Mouse (Mus musculus): ENCODE measurements around the gene Pbx3.

The Pbx3 gene

GRCm38 (mm10) chr2:34372305-34373301, at the start of gene Pbx3:
Pbx3 (minus strand) TSS chr2:34373142.
- ChIA-PET POLR2A (interaction anchor here in 3 of 4 experiments (0.6 to 1.7 kb wide), 22 partner anchors 10 to 808 kb away, joined by 3 to 13 read pairs (median 3); partner anchors contain the start of genes Mapkap1 (in 2 of the 3) and Hspa5 (in 1 of the 3)), CTCF (interaction anchor here in 2 of 4 experiments (0.6 kb wide), 2 partner anchors 35 to 40 kb away, joined by 3 to 7 read pairs; no protein-coding TSS in a partner anchor)

- ChIA-PET CTCF (no interaction called here), POLR2A (interaction anchor here in 1 of 4 experiments (0.6 kb wide), 1 partner anchor 16 kb away, joined by 4 read pairs; no protein-coding TSS in a partner anchor)
These were observed 47.3 kb upstream of the Pbx3 start for GRCm38 (mm10) chr2:34420256-34420655.

- ChIA-PET POLR2A (interaction anchor here in 1 of 4 experiments (1.1 to 1.2 kb wide), 2 partner anchors 13 to 22 kb away, joined by 3 read pairs; no protein-coding TSS in a partner anchor), CTCF (interaction anchor here in 1 of 4 experiments (0.5 kb wide), 1 partner anchor 1572 kb away, joined by 3 read pairs; no protein-coding TSS in a partner anchor)
These were observed 36.9 kb upstream of the Pbx3 start for GRCm38 (mm10) chr2:34409741-34410340.

GRCm38 (mm10) chr2:34408341-34408740, 35.4 kb upstream of the Pbx3 start:
- CTCF ChIA-PET: interaction anchor here in 1 of 4 experiments (0.6 kb wide), 2 partner anchors 231 to 864 kb away, joined by 8 to 15 read pairs; no protein-coding TSS in a partner anchor
- POLR2A ChIA-PET: interaction anchor here in 2 of 4 experiments (0.6 to 2.3 kb wide), 2 partner anchors 9 to 11 kb away, joined by 4 to 7 read pairs; no protein-coding TSS in a partner anchor

- CTCF ChIA-PET: interaction anchor here in 2 of 4 experiments (0.6 kb wide), 3 partner anchors 232 to 863 kb away, joined by 3 to 15 read pairs (median 8); no protein-coding TSS in a partner anchor
- POLR2A ChIA-PET: interaction anchor here in 2 of 4 experiments (0.5 to 2.4 kb wide), 6 partner anchors 9 to 263 kb away, joined by 3 to 7 read pairs (median 3); partner anchors contain the start of gene Pbx3 (in 1 of the 2)
These were observed 34.7 kb upstream of the Pbx3 start for GRCm38 (mm10) chr2:34407596-34407995.

- ChIA-PET POLR2A (interaction anchor here in 2 of 4 experiments (0.6 to 2.4 kb wide), 8 partner anchors 8 to 264 kb away, joined by 3 to 7 read pairs (median 3); partner anchors contain the start of gene Pbx3 (in 2 of the 2)), CTCF (interaction anchor here in 2 of 4 experiments (0.6 kb wide), 2 partner anchors 23 to 95 kb away, joined by 3 to 6 read pairs; no protein-coding TSS in a partner anchor)
These were observed 33.9 kb upstream of the Pbx3 start, which contains the start of gene Mapkap1 for GRCm38 (mm10) chr2:34406601-34407464. Mapkap1 (plus strand) TSS chr2:34406771.

GRCm38 (mm10) chr2:34399535-34399934, 26.6 kb upstream of the Pbx3 start:
- ChIA-PET CTCF (interaction anchor here in 1 of 4 experiments (0.6 kb wide), 1 partner anchor 1046 kb away, joined by 4 read pairs; no protein-coding TSS in a partner anchor), POLR2A (interaction anchor here in 2 of 4 experiments (0.6 to 1.9 kb wide), 8 partner anchors 9 to 372 kb away, joined by 3 to 13 read pairs (median 7); partner anchors contain the start of genes Pbx3 (in 2 of the 2) and Hspa5 (in 1 of the 2))

- POLR2A ChIA-PET: interaction anchor here in 1 of 4 experiments (0.6 kb wide), 1 partner anchor 266 kb away, joined by 3 read pairs; no protein-coding TSS in a partner anchor
- CTCF ChIA-PET: no interaction called here
These were observed 6.0 kb upstream of the Pbx3 start for GRCm38 (mm10) chr2:34378930-34379329.

GRCm38 (mm10) chr2:34374349-34374748, 1.4 kb upstream of the Pbx3 start:
- ChIA-PET POLR2A (interaction anchor here in 2 of 4 experiments (0.7 to 1.7 kb wide), 4 partner anchors 25 to 293 kb away, joined by 3 to 5 read pairs (median 4); partner anchors contain the start of gene Mapkap1 (in 1 of the 2)), CTCF (no interaction called here)

GRCm38 (mm10) chr2:34373886-34374285, 944 bp upstream of the Pbx3 start:
- POLR2A ChIA-PET: interaction anchor here in 3 of 4 experiments (0.5 to 1.7 kb wide), 11 partner anchors 25 to 293 kb away, joined by 3 to 13 read pairs (median 3); partner anchors contain the start of gene Mapkap1 (in 1 of the 3)
- CTCF ChIA-PET: no interaction called here

GRCm38 (mm10) chr2:34371441-34372304, 1.3 kb downstream of the Pbx3 start:
- CTCF ChIA-PET: interaction anchor here in 1 of 4 experiments (0.8 to 1.0 kb wide), 2 partner anchors 273 to 346 kb away, joined by 3 read pairs; no protein-coding TSS in a partner anchor
- POLR2A ChIA-PET: interaction anchor here in 3 of 4 experiments (0.6 to 1.7 kb wide), 11 partner anchors 9 to 400 kb away, joined by 3 to 13 read pairs (median 4); partner anchors contain the start of genes Hspa5 (in 2 of the 3) and Mapkap1 (in 1 of the 3)

GRCm38 (mm10) chr2:34370725-34371440, 2.1 kb downstream of the Pbx3 start:
- POLR2A ChIA-PET: interaction anchor here in 3 of 4 experiments (0.6 to 1.6 kb wide), 11 partner anchors 8 to 1155 kb away, joined by 3 to 7 read pairs (median 4); partner anchors contain the start of genes Hspa5 (in 3 of the 3) and Angptl2 (in 1 of the 3)
- CTCF ChIA-PET: interaction anchor here in 1 of 4 experiments (0.8 to 1.0 kb wide), 2 partner anchors 274 to 345 kb away, joined by 3 read pairs; no protein-coding TSS in a partner anchor

- ChIA-PET POLR2A (interaction anchor here in 2 of 4 experiments (0.7 to 1.6 kb wide), 10 partner anchors 8 to 1155 kb away, joined by 3 to 5 read pairs (median 3); partner anchors contain the start of genes Hspa5 (in 2 of the 2) and Angptl2 (in 1 of the 2)), CTCF (interaction anchor here in 1 of 4 experiments (1.0 kb wide), 1 partner anchor 344 kb away, joined by 3 read pairs; no protein-coding TSS in a partner anchor)
These were observed 2.6 kb downstream of the Pbx3 start for GRCm38 (mm10) chr2:34370349-34370724.

- CTCF ChIA-PET: no interaction called here
- POLR2A ChIA-PET: interaction anchor here in 1 of 4 experiments (0.8 kb wide), 1 partner anchor 12 kb away, joined by 3 read pairs; no protein-coding TSS in a partner anchor
These were observed 4.5 kb downstream of the Pbx3 start for GRCm38 (mm10) chr2:34368396-34368795.

GRCm38 (mm10) chr2:34367024-34367423, 5.9 kb downstream of the Pbx3 start:
- ChIA-PET POLR2A (no interaction called here), CTCF (interaction anchor here in 1 of 4 experiments (0.6 kb wide), 1 partner anchor 504 kb away, joined by 3 read pairs; no protein-coding TSS in a partner anchor)

All from embryonic stem cell, embryonic (primary cell).